Mouse (Mus musculus) C2C12 (cell line): ENCODE measurements at regions not wholly inside any gene's neighbourhood (a gene's known extent, or its start where the extent isn't known, plus 50 kb on each side); places are given as distances from the start of the nearest gene placed in this dataset.

Experiments used
- CEBPB ChIP-seq: IDR thresholded peaks from one replicate; pipeline ENCODE4 v1.6.1; 2011; ENCODE audit warnings: low read depth, mild to moderate bottlenecking, control low read depth, moderate library complexity
- CTCF ChIP-seq: IDR thresholded peaks from one replicate; pipeline ENCODE4 v1.5.1; 2011; ENCODE audit not compliant: control insufficient read depth, insufficient read depth, insufficient read length
- MAX ChIP-seq: IDR thresholded peaks from one replicate; pipeline ENCODE4 v1.6.1; 2011; ENCODE audit warnings: mild to moderate bottlenecking, control low read depth
- MYOD1 ChIP-seq: IDR thresholded peaks from one replicate; pipeline ENCODE4 v1.6.1; 2011; ENCODE audit warnings: low read depth; ENCODE audit not compliant: control insufficient read depth, insufficient read length
- MYOG ChIP-seq: IDR thresholded peaks from one replicate; pipeline ENCODE4 v1.6.1; 2011; ENCODE audit not compliant: control insufficient read depth, insufficient read length; ENCODE audit errors: extremely low read depth
- USF1 ChIP-seq: IDR thresholded peaks from one replicate; pipeline ENCODE4 v1.6.1; 2011; ENCODE audit warnings: low read depth, mild to moderate bottlenecking, control low read depth, moderate library complexity

- TF ChIP-seq USF1: no peak
- no peak for TF ChIP-seq MYOD1
- TF ChIP-seq CTCF: no peak
- no peak for TF ChIP-seq CEBPB
- no peak for TF ChIP-seq MAX
- TF ChIP-seq MYOG: no peak
These were observed 146.9 kb upstream of the Gm11114 start for GRCm38 (mm10) chr9:85165632-85166031.
